Mouse (Mus musculus) hindbrain, embryonic 16.5 days (tissue): ENCODE measurements at regions not wholly inside any gene's neighbourhood (a gene's known extent, or its start where the extent isn't known, plus 50 kb on each side); places are given as distances from the start of the nearest gene placed in this dataset.

Experiments used
- ATAC-seq: fragments of 200-750 bp; cut with Nextera tagmentation; 2 replicates; pipeline ENCODE4 v1.8.0; 2017; ENCODE audit warnings: moderate TSS enrichment, moderate library complexity
- H3K27ac ChIP-seq: fragments of 300-500 bp; sonication (generic); 2 replicates; pipeline ENCODE4 v1.5.1; 2014; ENCODE audit warnings: low read depth, mild to moderate bottlenecking, control low read depth, low read length, moderate library complexity
- H3K27me3 ChIP-seq: fragments of 300-500 bp; sonication (generic); replicated peaks from 2 replicates; pipeline ENCODE4 v1.6.1; 2014; ENCODE audit warnings: low read length; ENCODE audit not compliant: control insufficient read depth, insufficient read depth
- H3K36me3 ChIP-seq: fragments of 300-500 bp; sonication (generic); 2 replicates; pipeline ENCODE4 v1.6.1; 2014; ENCODE audit warnings: mild to moderate bottlenecking, low read length, moderate library complexity, mixed read lengths; ENCODE audit not compliant: control insufficient read depth, insufficient read depth
- H3K4me1 ChIP-seq: fragments of 300-500 bp; sonication (generic); 2 replicates; pipeline ENCODE4 v1.6.1; 2014; ENCODE audit warnings: low read depth, low read length; ENCODE audit not compliant: control insufficient read depth, insufficient read depth
- H3K4me2 ChIP-seq: fragments of 300-500 bp; sonication (generic); 2 replicates; pipeline ENCODE4 v1.6.1; 2014; ENCODE audit warnings: mild to moderate bottlenecking, low read length, control low read depth, moderate library complexity
- H3K4me3 ChIP-seq: fragments of 300-500 bp; sonication (generic); 2 replicates; pipeline ENCODE4 v1.5.1; 2014; ENCODE audit warnings: mild to moderate bottlenecking, low read length, control low read depth, moderate library complexity
- H3K9ac ChIP-seq: fragments of 300-500 bp; sonication (generic); 2 replicates; pipeline ENCODE4 v1.6.1; 2014; ENCODE audit warnings: low read depth, mild to moderate bottlenecking, control low read depth, low read length, moderate library complexity
- H3K9me3 ChIP-seq: fragments of 300-500 bp; sonication (generic); 2 replicates; pipeline ENCODE4 v1.6.1; 2014; ENCODE audit warnings: mild to moderate bottlenecking, low read length, moderate library complexity; ENCODE audit not compliant: control insufficient read depth
- WGBS: fragments of 180-500 bp; shearing (Covaris S2); extraction: QIAGEN DNeasy Blood & Tissue Kit; methylation state at CpG from one replicate; pipeline ENCODE4 v1.1.7; 2014; 5-methylcytosine and 5-hydroxymethylcytosine counted together

- H3K27ac ChIP-seq: no peak overlapping the region
- WGBS: 96% methylated on average over 5 of the region's 5 CpGs
- no peaks in the 10 kb centered on the region for H3K9me3 ChIP-seq
- ATAC-seq: no peak
- no peaks in the 10 kb centered on the region for H3K4me1 ChIP-seq
- H3K4me2 ChIP-seq: no peak overlapping the region
- no peaks in the 10 kb centered on the region for H3K27me3 ChIP-seq
- H3K4me3 ChIP-seq: no peak overlapping the region
- no peaks in the 10 kb centered on the region for H3K36me3 ChIP-seq
- H3K9ac ChIP-seq: no peak overlapping the region
Observed at GRCm38 (mm10) chr8:26921531-26922177, 55.5 kb upstream of the Zfp703 start.

- WGBS: 85% methylated on average over 5 of the region's 5 CpGs
- no peak for ATAC-seq
- no peak overlapping the region for H3K27ac ChIP-seq
- H3K4me3 ChIP-seq: no peak overlapping the region
- H3K9me3 ChIP-seq: no peaks in the 10 kb centered on the region
- H3K4me1 ChIP-seq: no peaks in the 10 kb centered on the region
- H3K27me3 ChIP-seq: no peaks in the 10 kb centered on the region
- no peaks in the 10 kb centered on the region for H3K36me3 ChIP-seq
- H3K4me2 ChIP-seq: no peak overlapping the region
- no peak overlapping the region for H3K9ac ChIP-seq
Observed at GRCm38 (mm10) chr8:26922178-26922540, 55.0 kb upstream of the Zfp703 start.

DNA sequence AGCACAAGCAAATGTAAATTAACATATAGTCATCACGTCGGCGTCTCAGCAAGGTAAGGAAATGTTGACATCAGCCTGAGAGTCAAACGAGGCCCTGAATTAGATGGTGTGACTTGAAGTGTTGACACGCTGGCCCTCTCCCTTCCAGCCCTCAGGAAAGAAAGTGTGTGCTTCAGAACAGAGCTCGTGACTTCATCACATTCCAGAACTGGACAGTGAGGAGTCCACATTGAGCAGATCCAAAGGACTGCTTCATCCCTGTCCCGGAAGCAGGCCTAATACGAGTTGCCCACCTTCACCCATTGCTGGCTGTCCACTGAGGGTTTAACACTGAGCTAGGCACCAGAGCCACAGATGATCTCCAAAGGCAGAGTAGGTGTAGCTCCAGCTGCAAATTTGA is 54.0 kb upstream of the Zfp703 start:
- no peaks in the 10 kb centered on the region for H3K36me3 ChIP-seq
- H3K9ac ChIP-seq: no peak overlapping the region
- H3K27ac ChIP-seq: no peak overlapping the region
- H3K4me1 ChIP-seq: no peaks in the 10 kb centered on the region
- no peaks in the 10 kb centered on the region for H3K27me3 ChIP-seq
- H3K4me3 ChIP-seq: no peak overlapping the region
- no peak overlapping the region for H3K4me2 ChIP-seq
- no peaks in the 10 kb centered on the region for H3K9me3 ChIP-seq
- 84% methylated on average over 8 of the region's 8 CpGs for WGBS
- no peak for ATAC-seq
